Mouse (Mus musculus) CH12F3 (cell line): ENCODE measurements around the gene Opn4.

Source experiments
- in situ Hi-C: fragments of 300-500 bp; cut with MboI; formaldehyde crosslinking; loops from 2 replicates; pipeline ENCODE4 v1.14.3; 2020; ENCODE audit warnings: low sequenced_read_pairs

The Opn4 gene

GRCm38 (mm10) chr14:34595596-34596255 lies 4.2 kb downstream of the Opn4 start:
- in situ Hi-C loops: no loop called here

- in situ Hi-C loops: no loop called here
Observed at GRCm38 (mm10) chr14:34591741-34592535, 8.0 kb downstream of the Opn4 start.

- in situ Hi-C loops: no loop called here
Observed at GRCm38 (mm10) chr14:34590743-34591675, 8.9 kb downstream of the Opn4 start.

- in situ Hi-C loops: no loop called here
Observed at GRCm38 (mm10) chr14:34590017-34590570, 9.8 kb downstream of the Opn4 start.

- in situ Hi-C loops: no loop called here
Observed at GRCm38 (mm10) chr14:34589185-34589713, 10.7 kb downstream of the Opn4 start.

GRCm38 (mm10) chr14:34588498-34588897 lies 11.4 kb downstream of the Opn4 start, which contains the start of gene Ldb3:
TSS of gene Ldb3 (minus strand) at chr14:34588682.
- in situ Hi-C loops: no loop called here

- in situ Hi-C loops: no loop called here
Observed at GRCm38 (mm10) chr14:34588005-34588404, 11.9 kb downstream of the Opn4 start.

- in situ Hi-C loops: no loop called here
Observed at GRCm38 (mm10) chr14:34586871-34587270, 13.1 kb downstream of the Opn4 start.

GRCm38 (mm10) chr14:34585358-34586105 lies 14.4 kb downstream of the Opn4 start:
- in situ Hi-C loops: no loop called here

- in situ Hi-C loops: no loop called here
Observed at GRCm38 (mm10) chr14:34582740-34583427, 17.1 kb downstream of the Opn4 start.

GRCm38 (mm10) chr14:34576858-34577257 lies 23.1 kb downstream of the Opn4 start:
- in situ Hi-C loops: no loop called here

GRCm38 (mm10) chr14:34574068-34574467 lies 25.9 kb downstream of the Opn4 start:
- in situ Hi-C loops: loop anchor here (25.0 kb wide), 1 partner anchor 487 kb away; the partner anchor contains the start of gene Anxa8

- in situ Hi-C loops: loop anchor here (25.0 kb wide), 1 partner anchor 486 kb away; the partner anchor contains the start of gene Anxa8
Observed at GRCm38 (mm10) chr14:34573348-34573913, 26.5 kb downstream of the Opn4 start.

- in situ Hi-C loops: loop anchor here (25.0 kb wide), 1 partner anchor 484 kb away; the partner anchor contains the start of gene Anxa8
Observed at GRCm38 (mm10) chr14:34571610-34572387, 28.1 kb downstream of the Opn4 start.

GRCm38 (mm10) chr14:34570903-34571302 lies 29.0 kb downstream of the Opn4 start:
- in situ Hi-C loops: loop anchor here (25.0 kb wide), 1 partner anchor 484 kb away; the partner anchor contains the start of gene Anxa8

GRCm38 (mm10) chr14:34570294-34570693 lies 29.6 kb downstream of the Opn4 start:
- in situ Hi-C loops: loop anchor here (25.0 kb wide), 1 partner anchor 483 kb away; the partner anchor contains the start of gene Anxa8

- in situ Hi-C loops: loop anchor here (10.0 to 25.0 kb wide), 2 partner anchors 135 to 482 kb away; partner anchors contain the start of gene Anxa8
Observed at GRCm38 (mm10) chr14:34569534-34570194, 30.3 kb downstream of the Opn4 start.
